Mouse (Mus musculus): ENCODE results near the gene Bsg. TPM values are rescaled to one million over a fixed set of nuclear protein-coding genes. Genes with fewer than 3 reads are reported as not detected.
"Not testable (repeated sequence)": the region's sequence is repeated elsewhere in the genome, so short reads cannot be mapped to it uniquely, and the experiment has no call there.

Gene Bsg
- polyA plus RNA-seq, 1 experiment from 2014 or later: 1,052 TPM

- DNase-seq (ENCODE audit: low read depth, low spot score): no peak
- ChIA-PET CTCF (interaction anchor here (3.1 kb wide), 1 partner anchor 13 kb away, joined by 15 read pairs; the partner anchor contains the start of gene Bsg), POLR2A (no interaction called here)
- ATAC-seq: no peak
- TF ChIP-seq CTCF (IDR thresholded peaks at IDR 0.05): no peak
- no peaks in the 10 kb centered on the region for H3K27me3 ChIP-seq
- in situ Hi-C loops (cut with MboI; ENCODE audit: low pct_unique_long_range_greater_than_20kb): loop anchor here (10.0 kb wide), 1 partner anchor 93 kb away; no protein-coding TSS in a partner anchor
Observed at GRCm38 (mm10) chr10:79691986-79692548, 12.2 kb upstream of the Bsg start.

GRCm38 (mm10) chr10:79693580-79694378, 10.5 kb upstream of the Bsg start:
- POLR2A ChIA-PET: no interaction called here
- no peak for TF ChIP-seq CTCF (IDR thresholded peaks at IDR 0.05)
- in situ Hi-C loops (cut with MboI; ENCODE audit: low pct_unique_long_range_greater_than_20kb): loop anchor here (10.0 kb wide), 1 partner anchor 91 kb away; no protein-coding TSS in a partner anchor
- CTCF ChIA-PET: interaction anchor here (1.8 to 3.1 kb wide), 2 partner anchors 8 to 11 kb away, joined by 7 to 15 read pairs; partner anchors contain the start of gene Bsg
- DNase-seq (ENCODE audit: low read depth, low spot score) (no peak), ATAC-seq (no peak)
- H3K27me3 ChIP-seq: no peaks in the 10 kb centered on the region

- ATAC-seq (no peak), DNase-seq (ENCODE audit: low read depth, low spot score) (no peak)
- ChIA-PET CTCF (interaction anchor here (1.8 to 3.1 kb wide), 2 partner anchors 8 to 11 kb away, joined by 7 to 15 read pairs; partner anchors contain the start of gene Bsg), POLR2A (no interaction called here)
- no peaks in the 10 kb centered on the region for H3K27me3 ChIP-seq
- in situ Hi-C loops (cut with MboI; ENCODE audit: low pct_unique_long_range_greater_than_20kb): loop anchor here (10.0 kb wide), 1 partner anchor 90 kb away; no protein-coding TSS in a partner anchor
- TF ChIP-seq CTCF (IDR thresholded peaks at IDR 0.05): no peak
Observed at GRCm38 (mm10) chr10:79694379-79694655, 10.0 kb upstream of the Bsg start.

- ATAC-seq: no peak
- TF ChIP-seq CTCF (IDR thresholded peaks at IDR 0.05): no peak
- POLR2A ChIA-PET: interaction anchor here (0.9 kb wide), 1 partner anchor 10 kb away, joined by 5 read pairs; no protein-coding TSS in a partner anchor
Observed at GRCm38 (mm10) chr10:79695231-79696128, 8.8 kb upstream of the Bsg start.

GRCm38 (mm10) chr10:79696129-79696651, 8.1 kb upstream of the Bsg start:
- in situ Hi-C loops (cut with MboI; ENCODE audit: low pct_unique_long_range_greater_than_20kb): loop anchor here (10.0 kb wide), 1 partner anchor 89 kb away; no protein-coding TSS in a partner anchor
- POLR2A ChIA-PET: interaction anchor here (0.9 kb wide), 1 partner anchor 11 kb away, joined by 5 read pairs; no protein-coding TSS in a partner anchor
- no peak for TF ChIP-seq CTCF (IDR thresholded peaks at IDR 0.05)
- ATAC-seq: no peak
- no peaks in the 10 kb centered on the region for H3K27me3 ChIP-seq
- DNase-seq (ENCODE audit: low read depth, low spot score): no peak
- CTCF ChIA-PET: interaction anchor here (1.0 kb wide), 1 partner anchor 10 kb away, joined by 3 read pairs; no protein-coding TSS in a partner anchor

More at GRCm38 (mm10) chr10:79695231-79696128, 8.8 kb upstream of the Bsg start:
- no peak for DNase-seq (ENCODE audit: low read depth, low spot score)
- no peaks in the 10 kb centered on the region for H3K27me3 ChIP-seq
- in situ Hi-C loops (cut with MboI; ENCODE audit: low pct_unique_long_range_greater_than_20kb): loop anchor here (10.0 kb wide), 1 partner anchor 89 kb away; no protein-coding TSS in a partner anchor
- CTCF ChIA-PET: interaction anchor here (1.0 to 3.1 kb wide), 3 partner anchors 9 to 10 kb away, joined by 3 to 15 read pairs (median 7); partner anchors contain the start of gene Bsg

- CTCF ChIA-PET: interaction anchor here (0.7 to 1.5 kb wide), 3 partner anchors 14 to 96 kb away, joined by 3 to 6 read pairs (median 4); no protein-coding TSS in a partner anchor
- DNase-seq (ENCODE audit: low read depth, low spot score) (no peak), ATAC-seq (no peak)
- POLR2A ChIA-PET: interaction anchor here (1.1 kb wide), 1 partner anchor 12 kb away, joined by 3 read pairs; no protein-coding TSS in a partner anchor
- no peaks in the 10 kb centered on the region for H3K27me3 ChIP-seq
- TF ChIP-seq CTCF (IDR thresholded peaks at IDR 0.05): no peak
- in situ Hi-C loops (cut with MboI; ENCODE audit: low pct_unique_long_range_greater_than_20kb): loop anchor here (10.0 kb wide), 1 partner anchor 87 kb away; no protein-coding TSS in a partner anchor
Observed at GRCm38 (mm10) chr10:79697916-79698315, 6.4 kb upstream of the Bsg start.

- DNase-seq (ENCODE audit: low read depth, low spot score) (no peak), ATAC-seq (no peak)
- CTCF ChIA-PET: interaction anchor here (0.7 to 1.5 kb wide), 4 partner anchors 15 to 96 kb away, joined by 3 to 6 read pairs (median 4); no protein-coding TSS in a partner anchor
- POLR2A ChIA-PET: interaction anchor here (1.1 kb wide), 1 partner anchor 13 kb away, joined by 3 read pairs; no protein-coding TSS in a partner anchor
- TF ChIP-seq CTCF (IDR thresholded peaks at IDR 0.05): no peak
- H3K27me3 ChIP-seq: no peaks in the 10 kb centered on the region
- in situ Hi-C loops (cut with MboI; ENCODE audit: low pct_unique_long_range_greater_than_20kb): loop anchor here (10.0 kb wide), 1 partner anchor 86 kb away; no protein-coding TSS in a partner anchor
Observed at GRCm38 (mm10) chr10:79698459-79698858, 5.8 kb upstream of the Bsg start.

GRCm38 (mm10) chr10:79700676-79701075, 3.6 kb upstream of the Bsg start:
- TF ChIP-seq CTCF (IDR thresholded peaks at IDR 0.05): no peak
- DNase-seq (ENCODE audit: low read depth, low spot score): no peak
- no peak for ATAC-seq
- CTCF ChIA-PET: interaction anchor here (1.8 kb wide), 1 partner anchor 17 kb away, joined by 7 read pairs; no protein-coding TSS in a partner anchor
- in situ Hi-C loops (cut with MboI; ENCODE audit: low pct_unique_long_range_greater_than_20kb): no loop called here
- no peaks in the 10 kb centered on the region for H3K27me3 ChIP-seq
- POLR2A ChIA-PET: no interaction called here

- POLR2A ChIA-PET: no interaction called here
- in situ Hi-C loops (cut with MboI; ENCODE audit: low pct_unique_long_range_greater_than_20kb): no loop called here
- no peaks in the 10 kb centered on the region for H3K27me3 ChIP-seq
- CTCF ChIA-PET: interaction anchor here (1.8 kb wide), 1 partner anchor 18 kb away, joined by 7 read pairs; no protein-coding TSS in a partner anchor
- DNase-seq (ENCODE audit: low read depth, low spot score): no peak
- TF ChIP-seq CTCF (IDR thresholded peaks at IDR 0.05): no peak
- ATAC-seq: no peak
Observed at GRCm38 (mm10) chr10:79701443-79702129, 2.7 kb upstream of the Bsg start.

- H3K27me3 ChIP-seq; ATAC-seq; DNase-seq (ENCODE audit: low read depth, low spot score); in situ Hi-C loops (cut with MboI; ENCODE audit: low pct_unique_long_range_greater_than_20kb); POLR2A ChIA-PET: not testable (repeated sequence)
- CTCF ChIA-PET: interaction anchor here (3.8 kb wide), 1 partner anchor 9 kb away, joined by 15 read pairs; no protein-coding TSS in a partner anchor
Observed at GRCm38 (mm10) chr10:79702970-79703369, 1.3 kb upstream of the Bsg start.
